Mouse (Mus musculus) liver, embryonic 18 days (tissue): Measurements from ENCODE around the gene Smap1. TPM values are rescaled to one million over a fixed set of nuclear protein-coding genes. Genes with fewer than 3 reads are reported as not detected.

Experiments used
- polyA plus RNA-seq: library from polyadenylated mRNA; depleted of rRNA; stranded (reverse); fragments of >200 nt; gene quantifications from 2 replicates; pipeline ENCODE4 v1.2.3, GENCODE M21; 2012; rRNA removed

Smap1 gene
- polyA plus RNA-seq: 21.6 and 23.5 TPM in 2 replicates

GRCm38 (mm10) chr1:23921711-23922529 lies at the start of gene Smap1:
Smap1 (minus strand) TSS chr1:23922317.

Other genes with a start within 250 kb of the Smap1 start
- 0.01 TPM in 2 replicates for gene B3gat2, start 160.6 kb downstream of the Smap1 start, polyA plus RNA-seq
- 18.7 and 20.0 TPM in 2 replicates for gene Sdhaf4, start 83.3 kb upstream of the Smap1 start, polyA plus RNA-seq
- 11.6 and 12.7 TPM in 2 replicates for gene Fam135a, start 178.0 kb upstream of the Smap1 start, polyA plus RNA-seq